Mouse (Mus musculus) cerebral cortex, adult 2 months (tissue): ENCODE results near the gene Gxylt1.

Experiments used
- WGBS: fragments of 180-500 bp; shearing (Covaris S2); methylation state at CpG from one replicate; pipeline ENCODE4 v1.1.7; 2018; 5-methylcytosine and 5-hydroxymethylcytosine counted together

The Gxylt1 gene

DNA sequence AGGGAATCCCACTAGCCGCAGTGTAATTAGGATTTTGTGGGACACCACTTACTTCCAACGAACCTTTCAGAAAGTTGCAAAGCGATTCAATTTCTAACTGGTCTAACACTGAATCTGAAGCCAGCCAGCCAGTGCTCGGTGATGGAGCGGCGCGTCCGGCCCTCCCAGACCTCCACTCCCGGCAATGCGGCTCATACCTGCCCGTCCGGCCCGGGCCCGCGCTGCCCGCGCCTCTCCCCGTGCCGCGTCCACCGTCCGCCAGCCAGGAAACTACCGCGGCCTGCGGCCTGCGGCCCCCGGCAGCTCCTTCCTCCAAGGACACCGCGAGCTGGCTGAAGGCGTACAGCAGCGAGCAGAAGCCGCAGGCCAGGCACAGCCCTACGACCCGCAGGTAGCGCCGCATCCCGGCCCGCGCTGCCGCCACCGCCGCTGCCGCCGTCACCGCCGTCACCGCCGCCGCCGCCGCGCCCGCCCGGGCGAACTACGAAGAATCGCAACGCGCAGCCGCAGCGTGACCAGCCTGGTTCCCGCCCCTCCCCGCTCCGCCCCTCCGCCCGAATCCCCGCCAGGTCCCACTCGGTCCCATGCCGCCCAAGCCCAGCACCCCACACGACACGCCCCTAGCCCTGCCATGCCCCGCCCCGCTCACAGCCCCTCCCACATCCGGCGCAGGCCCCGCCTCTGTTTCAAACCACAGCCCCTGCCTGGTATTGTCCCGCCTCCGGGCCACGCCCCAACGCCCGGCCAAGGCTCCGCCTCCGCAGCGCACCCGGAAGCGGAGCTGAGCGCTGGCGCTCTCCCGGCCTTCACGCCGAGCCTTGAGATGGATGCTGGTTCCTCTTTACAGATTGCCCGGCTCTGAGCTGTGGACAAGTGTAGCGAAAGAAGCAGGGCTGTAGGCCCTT lies at the start of gene Gxylt1:
Gene Gxylt1, minus strand, starts transcription at position 501 of the 905 bp plus-strand sequence.
- 1% methylated on average over 89 of the region's 93 CpGs for WGBS

DNA sequence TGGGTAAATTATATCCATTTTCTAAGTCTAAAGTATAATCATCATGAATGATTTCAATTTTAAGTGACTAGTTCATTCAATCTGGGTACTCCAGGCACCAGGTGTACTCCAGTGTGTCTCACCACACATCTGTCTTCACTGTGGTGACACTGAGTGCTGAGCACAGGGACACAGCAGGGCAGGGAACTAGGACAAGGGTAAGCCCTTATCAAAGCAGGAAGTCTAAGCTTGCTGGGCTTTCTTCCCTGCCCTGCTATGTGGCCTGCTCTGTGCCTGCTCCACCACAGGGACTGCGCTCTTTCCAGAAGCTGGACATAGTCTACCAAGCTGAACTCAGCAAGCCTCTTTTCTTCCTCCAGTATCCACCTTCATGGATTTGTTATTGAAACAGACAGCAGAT lies 43.8 kb upstream of the Gxylt1 start:
- whole genome bisulfite sequencing = 90% methylated on average over 1 of the region's 1 CpGs

DNA sequence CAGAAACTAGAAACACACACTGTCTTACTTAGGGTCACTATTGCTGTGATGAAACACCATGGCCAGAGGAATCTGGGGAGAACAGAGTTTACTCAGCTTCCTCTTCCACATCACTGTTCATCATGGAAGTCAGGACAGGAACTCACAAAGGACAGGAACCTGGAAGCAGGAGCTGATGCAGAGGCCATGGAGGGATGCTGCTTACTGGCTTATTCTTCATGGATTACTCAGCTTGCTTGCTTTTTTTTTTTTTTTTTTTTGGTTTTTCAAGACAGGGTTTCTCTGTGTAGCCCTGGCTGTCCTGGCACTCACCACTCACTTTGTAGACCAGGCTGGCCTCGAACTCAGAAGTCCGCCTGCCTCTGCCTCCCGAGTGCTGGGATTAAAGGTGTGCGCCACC lies 35.3 kb upstream of the Gxylt1 start:
- WGBS = 96% methylated on average over 4 of the region's 4 CpGs

DNA sequence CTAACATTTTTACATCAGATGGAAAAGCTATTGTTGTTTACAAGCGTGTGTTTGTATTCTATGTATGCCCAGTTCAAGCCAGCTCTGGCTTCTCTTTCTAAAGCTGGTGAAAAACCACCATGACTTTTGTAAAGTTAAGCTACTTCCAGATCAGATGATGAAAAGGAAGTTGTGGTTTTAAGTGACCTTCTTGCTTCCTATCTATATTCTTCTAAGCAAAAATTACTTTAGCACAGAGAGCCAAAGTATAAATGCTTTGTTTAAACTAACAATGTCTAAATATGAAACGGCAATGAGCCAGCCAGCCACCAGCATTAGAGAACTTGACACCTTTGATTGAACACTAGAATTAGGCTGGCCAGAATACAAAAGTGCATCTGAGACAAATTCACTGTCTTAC lies 23.2 kb upstream of the Gxylt1 start:
- 79% methylated on average over 2 of the region's 2 CpGs for WGBS

DNA sequence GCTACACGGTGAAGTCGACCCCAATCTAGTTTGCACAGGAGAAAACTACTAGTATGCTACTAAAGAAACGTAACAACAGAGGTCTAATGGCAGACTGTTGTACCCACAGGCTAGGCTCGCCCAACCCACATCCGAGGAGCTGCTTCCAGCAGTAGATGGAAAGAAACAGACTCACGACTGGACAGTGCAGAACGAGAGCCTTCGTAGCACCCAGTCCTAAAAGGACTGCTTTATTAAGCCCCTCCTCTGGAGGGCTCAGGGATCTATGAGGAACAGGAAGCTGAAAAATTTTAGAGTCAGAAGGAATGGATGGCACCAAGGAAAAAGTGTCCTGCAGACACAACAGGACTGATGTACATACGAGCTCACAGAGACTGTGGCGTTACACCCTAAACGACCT lies 19.5 kb upstream of the Gxylt1 start:
- WGBS = 80% methylated on average over 11 of the region's 11 CpGs

DNA sequence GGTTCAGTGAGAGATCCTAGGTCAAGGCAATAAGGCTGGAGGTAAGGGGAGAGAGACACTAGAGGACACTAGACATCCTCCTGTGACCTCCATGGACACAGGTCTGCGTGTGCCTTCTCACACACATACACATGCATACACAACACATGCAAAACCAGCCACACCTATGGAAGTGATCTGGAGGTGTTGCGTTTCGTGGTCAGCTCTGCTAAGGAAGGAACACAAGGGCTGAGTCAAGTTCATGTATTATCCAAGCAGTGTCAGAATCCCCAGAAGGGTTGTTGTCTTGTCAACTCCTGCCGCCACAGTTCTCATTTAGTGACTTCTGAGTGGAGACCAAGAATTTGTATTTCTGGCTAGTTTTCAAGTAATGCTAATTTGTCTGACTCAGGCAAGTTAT lies 13.3 kb upstream of the Gxylt1 start:
- WGBS = 87% methylated on average over 4 of the region's 4 CpGs

DNA sequence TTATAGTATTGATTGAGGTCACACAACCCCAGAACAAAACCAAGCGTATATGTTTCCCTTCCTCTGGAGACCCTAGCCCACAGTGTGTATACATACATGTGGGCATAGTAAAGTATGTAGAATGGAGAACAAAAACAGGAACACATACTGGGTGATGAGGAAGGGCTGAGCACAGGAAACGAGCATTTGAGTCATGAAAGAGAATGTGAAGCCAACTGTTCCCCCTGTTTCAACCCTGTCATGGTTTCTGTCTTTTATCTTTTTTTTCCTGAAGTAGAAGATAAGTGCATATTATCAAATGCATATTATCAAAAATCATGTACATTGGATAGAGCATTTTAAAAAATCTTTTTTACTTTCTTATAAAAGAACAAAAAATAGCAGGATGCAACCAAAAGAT lies 12.6 kb upstream of the Gxylt1 start:
- 68% methylated on average over 2 of the region's 2 CpGs for WGBS

DNA sequence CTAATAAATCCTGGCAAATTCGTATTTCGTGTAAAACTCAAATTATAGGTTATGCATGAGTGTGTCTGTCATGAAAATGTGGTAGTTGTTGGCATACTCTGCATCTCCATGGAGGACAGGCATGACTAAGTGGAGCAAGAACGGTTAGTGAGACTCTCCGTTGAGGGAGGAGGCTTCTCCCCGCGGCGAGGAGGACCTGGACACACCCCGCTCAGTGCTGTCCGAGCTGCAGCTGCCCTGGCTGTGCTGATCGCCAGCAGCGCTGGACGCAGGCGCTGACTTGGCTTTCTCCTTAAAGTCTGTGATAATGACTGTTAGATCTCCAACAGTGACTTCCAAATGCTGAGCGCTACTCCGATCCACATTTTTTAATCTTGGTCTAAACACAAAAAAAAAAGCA lies 10.3 kb upstream of the Gxylt1 start:
- WGBS = 77% methylated on average over 15 of the region's 15 CpGs

DNA sequence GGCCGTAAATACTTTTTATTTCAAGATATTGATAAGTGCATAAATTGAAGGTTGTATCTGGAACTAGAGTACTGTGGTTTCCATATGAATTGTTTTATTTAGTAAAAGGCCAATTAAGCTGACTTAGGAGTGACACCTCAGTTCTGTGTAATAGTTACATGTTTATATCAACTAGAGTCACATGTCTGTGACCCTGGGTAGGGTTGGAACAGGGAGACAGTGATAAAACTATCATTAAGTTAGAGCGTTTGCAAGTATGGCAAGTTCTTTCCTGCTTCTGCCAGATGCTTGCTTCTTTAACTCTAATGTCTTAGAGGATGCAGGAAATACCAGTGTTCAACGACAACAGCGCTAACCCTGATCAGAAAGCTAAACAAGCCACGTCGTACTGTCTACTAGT lies 9.3 kb upstream of the Gxylt1 start:
- WGBS = 85% methylated on average over 6 of the region's 6 CpGs

DNA sequence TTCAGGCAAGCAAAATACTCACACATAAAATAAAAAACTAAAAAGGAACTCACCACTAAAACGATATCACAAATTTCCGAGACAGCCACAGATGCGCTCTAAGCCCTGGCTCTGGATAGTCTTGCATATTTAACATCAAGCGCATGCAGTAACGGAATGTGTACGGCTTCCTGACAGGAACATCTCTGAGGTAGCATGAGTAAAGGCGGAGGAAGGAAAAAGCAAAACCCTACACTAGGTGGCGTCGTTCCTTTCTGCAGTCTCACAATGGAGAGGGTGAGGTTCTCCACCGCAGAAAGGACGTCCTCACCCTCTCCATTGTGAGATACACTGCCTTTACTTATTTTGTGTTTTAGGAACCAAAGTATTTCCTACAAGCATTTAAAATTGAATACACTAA lies 8.4 kb upstream of the Gxylt1 start:
- 64% methylated on average over 11 of the region's 11 CpGs for WGBS

DNA sequence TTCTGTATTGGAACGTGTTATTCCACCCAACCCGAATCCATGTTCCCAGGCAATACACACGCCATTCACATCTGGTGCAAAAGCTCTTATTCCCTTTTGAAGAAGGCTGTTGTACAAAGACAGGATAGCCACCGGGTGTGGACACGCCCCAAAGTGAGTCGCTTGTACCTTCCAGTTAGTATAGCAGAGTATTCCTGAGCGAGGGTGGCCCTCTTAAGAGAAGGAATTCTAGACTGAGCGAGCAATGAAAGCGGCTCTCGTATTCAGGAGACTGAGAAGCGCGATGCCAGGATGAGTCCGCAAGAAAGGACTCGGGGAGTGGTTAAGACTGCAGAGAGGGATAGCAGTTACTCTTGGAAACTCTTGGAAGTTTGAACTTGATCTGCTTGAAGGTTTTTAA lies 1.3 kb upstream of the Gxylt1 start:
- 3% methylated on average over 14 of the region's 14 CpGs for WGBS

DNA sequence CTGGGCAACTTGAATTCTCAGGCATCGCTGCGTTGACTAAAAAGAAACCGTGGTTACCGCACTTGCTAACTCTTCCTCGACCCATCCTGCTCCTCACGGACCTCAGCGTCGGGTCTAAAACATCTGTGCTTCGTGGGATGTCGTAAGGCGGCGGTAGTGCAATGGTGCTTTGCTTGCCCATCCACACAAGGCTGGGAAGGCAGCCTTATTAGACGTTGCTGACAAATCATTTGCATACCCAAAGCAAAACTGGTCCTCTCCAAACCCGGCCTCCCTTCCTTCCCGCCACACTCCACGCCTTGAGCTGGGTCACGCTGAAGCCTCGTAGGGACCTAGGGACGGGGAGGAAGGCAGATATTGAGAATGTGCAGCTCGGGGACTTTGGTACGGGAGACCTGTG lies 644 bp upstream of the Gxylt1 start:
- WGBS = under 1% methylated on average over 21 of the region's 21 CpGs

DNA sequence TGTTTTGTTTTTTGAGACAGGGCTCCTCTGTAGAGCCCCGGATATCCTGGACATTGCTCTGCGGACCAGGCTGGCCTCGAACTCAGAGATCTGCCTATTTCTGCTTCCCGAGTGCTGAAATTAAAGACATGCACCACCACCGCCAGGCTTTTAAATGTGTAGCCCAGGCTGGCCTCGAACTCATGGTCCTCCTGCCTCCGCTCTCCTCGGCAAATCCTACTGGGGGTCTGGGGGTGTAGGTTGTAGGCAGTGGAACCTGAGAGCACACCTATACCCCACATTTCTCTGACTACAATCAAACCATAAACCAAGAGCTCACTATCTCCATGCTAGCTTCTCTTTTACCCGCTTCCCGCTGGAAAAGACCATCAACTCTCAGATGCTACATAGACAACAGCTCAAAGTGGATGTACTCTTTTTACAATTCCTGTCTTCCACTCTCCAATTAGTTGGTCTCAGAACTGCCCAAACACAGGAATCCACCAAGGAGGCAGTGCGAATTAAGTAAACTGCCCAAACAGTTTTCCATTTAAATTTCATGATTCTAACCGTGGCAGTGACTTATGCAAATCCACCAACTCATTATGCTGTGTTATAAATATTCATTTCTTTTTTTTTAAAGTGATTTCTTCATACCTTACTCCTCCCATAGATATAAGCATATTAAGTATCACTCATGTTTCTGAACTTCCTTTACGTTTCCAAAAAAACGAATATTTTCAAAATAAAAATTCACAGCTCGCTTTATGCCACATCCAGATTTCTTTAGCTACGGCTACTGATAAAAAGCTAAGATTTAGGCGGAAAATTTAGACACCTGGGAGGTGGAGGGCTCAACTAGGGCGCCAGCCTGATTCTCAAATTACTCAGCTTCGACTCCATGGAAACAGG lies 946 bp downstream of the Gxylt1 start:
- WGBS = 34% methylated on average over 19 of the region's 19 CpGs

DNA sequence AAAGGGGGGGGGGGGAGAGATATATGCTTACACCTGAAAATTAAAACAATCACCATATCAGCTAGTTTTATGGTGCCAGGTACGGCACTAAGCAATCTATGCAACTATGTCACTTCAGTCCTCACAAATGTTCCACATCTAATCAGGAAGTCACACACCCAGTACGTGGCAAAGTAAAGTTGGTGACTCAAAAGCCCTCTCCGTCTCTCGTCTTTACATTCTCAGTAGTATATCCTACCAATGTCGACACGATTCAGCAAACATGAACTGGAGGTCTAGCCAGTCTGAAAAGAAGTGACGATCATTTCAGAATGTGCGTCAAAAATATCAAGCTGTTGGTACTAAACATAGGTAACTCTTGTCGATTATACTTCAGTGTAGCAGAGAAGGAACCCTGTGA lies 2.0 kb downstream of the Gxylt1 start:
- 78% methylated on average over 9 of the region's 9 CpGs for WGBS

DNA sequence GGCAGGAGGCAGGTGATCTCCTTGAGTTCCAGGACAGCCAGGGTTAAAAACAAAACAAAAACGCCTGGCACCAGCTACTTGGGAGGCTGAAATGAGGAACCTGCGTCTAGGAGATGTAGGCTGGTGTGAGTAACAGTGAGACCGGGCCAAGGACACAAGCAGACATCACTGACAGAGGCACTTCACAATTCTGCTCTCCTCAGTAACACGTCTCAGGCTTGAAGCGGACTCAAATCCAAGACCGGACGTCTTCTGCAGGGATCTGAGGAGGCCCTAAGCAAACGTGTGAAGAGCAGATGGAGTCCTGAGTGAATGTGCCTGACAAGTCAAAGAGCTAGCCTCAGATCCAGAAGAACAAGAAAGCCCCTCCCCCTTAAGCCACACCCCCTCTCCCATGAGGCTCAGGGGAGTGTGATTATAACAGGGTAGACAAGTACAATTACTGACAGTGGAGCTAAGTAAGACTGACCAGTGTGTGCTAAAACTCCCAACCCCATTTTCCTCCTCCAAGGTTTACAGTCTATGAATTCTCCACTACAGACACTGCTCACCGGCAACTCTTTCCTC lies 4.6 kb downstream of the Gxylt1 start:
- 60% methylated on average over 9 of the region's 9 CpGs for WGBS

DNA sequence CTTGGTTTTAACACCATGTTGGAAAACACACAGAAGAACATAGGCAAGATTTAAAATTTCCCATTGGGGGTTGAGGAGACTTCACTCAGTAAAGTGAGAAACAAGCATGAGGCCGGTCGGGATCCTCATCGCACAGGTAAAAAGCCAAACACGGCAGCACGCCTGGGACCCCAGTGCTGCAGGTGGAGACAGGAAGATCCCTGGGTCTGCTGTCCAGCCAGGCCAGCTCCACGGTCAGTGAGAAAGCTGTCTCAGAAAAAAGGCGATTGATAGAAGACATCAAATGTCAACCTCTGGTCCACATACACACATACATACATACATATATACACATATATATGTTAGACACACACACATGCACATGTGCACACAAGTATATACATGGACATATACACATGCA lies 5.4 kb downstream of the Gxylt1 start:
- WGBS = 92% methylated on average over 7 of the region's 7 CpGs

DNA sequence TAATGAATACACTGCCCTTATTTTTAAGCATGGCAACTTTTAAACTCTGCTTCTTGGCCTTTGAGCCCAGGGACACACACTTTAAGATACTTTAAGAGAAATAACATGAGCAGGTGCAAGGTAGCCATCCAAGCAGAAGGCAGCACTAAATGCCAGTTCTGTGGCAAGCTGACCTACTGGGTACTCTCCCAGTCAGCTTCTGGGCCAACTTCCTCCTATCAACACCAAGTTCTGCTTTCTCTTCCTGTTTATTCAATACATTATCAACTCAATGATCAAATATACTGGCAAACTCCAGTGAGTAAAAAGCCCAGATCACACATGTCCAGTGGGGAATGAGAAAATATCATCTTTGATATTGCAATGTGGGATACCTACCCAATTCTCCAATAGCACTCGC lies 7.0 kb downstream of the Gxylt1 start:
- WGBS = 90% methylated on average over 1 of the region's 1 CpGs

DNA sequence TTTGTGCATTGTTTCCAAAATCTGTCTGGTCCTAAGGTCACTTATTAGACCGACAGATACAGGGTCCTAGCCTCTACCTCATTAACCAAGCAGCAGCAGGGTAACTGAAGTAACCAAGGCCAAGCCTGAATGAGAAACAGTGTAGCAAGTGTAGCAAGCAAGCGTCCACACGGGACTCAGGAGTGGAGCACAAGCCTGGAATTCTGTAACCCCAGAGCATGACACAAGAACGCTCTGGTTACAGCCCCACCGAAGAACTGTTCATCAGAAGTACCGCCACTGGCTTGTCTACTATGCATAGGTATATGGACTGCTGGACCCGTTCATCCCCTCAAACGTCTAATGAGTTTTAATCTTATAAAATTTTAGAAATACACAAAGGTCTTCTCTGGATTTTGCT lies 7.5 kb downstream of the Gxylt1 start:
- 84% methylated on average over 8 of the region's 8 CpGs for WGBS

DNA sequence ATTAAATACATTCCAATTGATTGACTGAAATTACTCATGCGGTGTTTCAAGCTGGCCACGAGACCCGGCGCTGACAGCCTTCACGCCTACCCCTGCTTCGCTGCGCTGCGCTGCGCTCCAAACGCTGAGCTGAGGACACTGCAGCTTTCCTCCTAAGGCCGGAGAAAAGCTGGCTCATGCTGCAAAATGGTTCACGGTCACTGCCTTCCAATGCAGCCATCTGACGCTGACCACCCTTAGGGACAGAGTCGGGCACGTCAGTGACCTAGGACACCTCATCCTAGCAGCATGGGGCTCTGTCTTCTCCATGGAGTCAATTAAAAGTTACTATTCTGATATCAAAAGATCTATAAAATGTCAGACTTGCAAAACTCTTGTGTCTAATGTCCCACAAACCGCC lies 8.6 kb downstream of the Gxylt1 start:
- WGBS = 78% methylated on average over 16 of the region's 16 CpGs

DNA sequence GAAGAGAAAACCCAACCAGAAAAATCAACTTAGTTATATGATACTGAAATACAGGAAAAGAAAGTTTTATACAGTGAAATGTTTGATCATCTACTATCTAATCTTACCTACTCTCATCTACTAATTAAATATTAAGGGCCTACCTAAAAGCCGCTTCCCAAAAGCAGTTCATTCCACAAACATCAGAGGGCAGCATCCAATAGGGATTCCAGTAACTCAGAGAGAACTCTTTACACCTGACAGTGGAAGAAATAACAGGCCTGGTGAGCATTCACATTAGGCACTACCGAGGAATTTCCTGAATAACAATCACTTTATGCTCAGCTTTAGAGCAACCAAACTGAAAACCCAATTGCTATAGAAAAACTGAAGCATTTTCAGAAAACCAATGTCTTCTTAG lies 9.3 kb downstream of the Gxylt1 start:
- 49% methylated on average over 2 of the region's 2 CpGs for WGBS

DNA sequence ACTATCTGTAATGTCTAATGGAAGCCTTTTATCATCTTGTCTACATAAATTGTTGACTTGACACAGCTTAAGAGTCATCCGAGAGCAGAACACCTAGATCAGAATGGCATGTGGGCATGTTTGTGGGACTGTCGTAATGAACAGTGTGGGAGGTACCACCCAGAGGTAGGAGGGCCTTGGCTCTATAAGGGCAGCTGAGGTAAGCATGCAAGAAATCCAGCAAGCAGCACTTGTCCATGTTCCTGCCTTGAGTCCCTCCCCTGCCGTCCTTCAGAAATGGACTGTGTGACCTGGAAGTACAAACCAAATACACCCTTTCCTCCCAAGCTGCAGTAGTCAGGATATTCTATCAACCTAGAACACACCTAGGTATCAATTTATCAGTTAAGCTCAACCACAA lies 9.7 kb downstream of the Gxylt1 start:
- WGBS = 67% methylated on average over 3 of the region's 3 CpGs

DNA sequence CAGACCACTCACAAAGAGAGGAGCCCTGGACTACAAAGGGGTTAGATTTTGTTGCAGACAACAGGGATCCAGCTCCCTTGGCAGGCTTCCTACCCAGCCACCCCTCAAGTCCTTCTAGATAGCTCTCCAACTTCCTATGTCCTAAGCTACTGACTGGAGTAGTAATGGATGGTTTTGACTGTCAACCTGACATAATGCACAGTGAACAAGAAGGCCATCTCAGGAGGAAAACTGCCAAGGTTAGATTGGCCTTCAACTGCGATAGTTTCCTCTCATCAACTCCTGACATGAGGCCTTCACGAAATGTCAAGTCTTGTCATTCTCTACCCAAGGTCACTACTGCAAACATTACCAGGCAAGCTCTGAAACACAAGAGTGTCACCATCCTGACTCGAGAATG lies 10.8 kb downstream of the Gxylt1 start:
- 87% methylated on average over 3 of the region's 3 CpGs for WGBS

DNA sequence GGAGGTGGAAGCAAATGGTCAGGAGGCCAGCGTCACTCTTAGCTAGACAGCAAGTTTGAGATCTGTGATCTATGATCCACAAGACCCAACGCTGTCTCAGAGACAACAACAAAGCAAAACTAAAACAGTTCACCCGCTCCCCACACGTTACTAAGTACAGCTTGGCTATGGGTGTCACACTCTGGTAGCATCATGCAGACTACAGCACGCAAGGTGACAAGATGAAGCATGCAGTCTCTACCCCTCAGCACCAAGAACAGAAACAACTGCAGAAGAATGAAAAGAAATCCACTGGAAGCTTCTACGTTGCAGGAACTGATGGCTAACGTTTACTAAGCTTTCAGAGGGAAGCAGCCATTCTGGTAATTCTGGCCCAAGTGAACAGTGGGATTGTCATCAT lies 11.4 kb downstream of the Gxylt1 start:
- WGBS = 64% methylated on average over 7 of the region's 7 CpGs
